ENCODE assay signal across 15 mouse cellular contexts in the genomic region with DNA sequence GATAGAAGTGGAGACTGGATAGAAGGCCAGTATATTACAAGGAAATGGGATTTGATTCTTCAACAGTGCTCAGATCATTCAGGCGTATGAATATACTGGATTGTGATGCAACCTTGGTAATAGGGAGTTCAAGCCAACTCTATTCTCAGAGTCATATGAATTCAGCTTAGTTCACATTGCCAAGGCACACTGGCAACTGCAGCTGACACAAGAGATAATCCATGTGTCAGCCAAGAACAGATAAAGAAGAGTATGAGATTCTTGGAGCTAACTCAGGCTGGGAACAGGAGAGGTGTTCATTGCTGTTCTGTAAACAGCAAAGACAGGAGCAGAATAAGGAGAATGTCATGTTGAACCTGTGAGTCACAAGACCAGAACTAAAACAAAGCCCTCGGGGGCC.
DNase-seq lines count a peak whose midpoint lies in the region; TF ChIP-seq lines count a peak whose summit lies in the region.
"Had no signal": no experiment of that assay in that cellular context is flagged by ENCODE, and none has a peak within 500 bp of the region (broad histone marks: within the 10 kb centered on the region; RNA-seq: fewer than 3 reads in every experiment).

No protein-coding gene starts in this region.

- no peaks in the 10 kb centered on the region for H3K36me3 ChIP-seq in myocyte (ENCODE audit: control insufficient read depth, insufficient read depth)
- H3K36me3 ChIP-seq: limb, embryonic 12.5 days; midbrain, embryonic 10.5 days; neural tube, embryonic 12.5 days had no signal

- intact Hi-C loops in gastrocnemius, postnatal 14 days (cut with DNase I; ENCODE audit: low total_unique reads): no loop called here

- no peak overlapping the region for H3ac ChIP-seq in myocyte (ENCODE audit: control insufficient read depth, insufficient read length)

- peak overlapping the region; percentile 12 for H3K4me2 ChIP-seq in myocyte (ENCODE audit: low read depth)
- H3K4me2 ChIP-seq: neural tube, embryonic 12.5 days had no signal

- no peak for TF ChIP-seq POLR2A in myocyte (IDR thresholded peaks at IDR 0.05; ENCODE audit: insufficient read length, low read depth)

- no peaks in the 10 kb centered on the region for H3K27me3 ChIP-seq in myocyte (ENCODE audit: control insufficient read depth, insufficient read depth, insufficient read length)
- H3K27me3 ChIP-seq: limb, embryonic 12.5 days; neural tube, embryonic 12.5 days had no signal

- no peaks in the 10 kb centered on the region for H3K79me2 ChIP-seq in myocyte (ENCODE audit: control insufficient read depth, insufficient read depth)

- DNase-seq in cerebellum, postnatal 10 days: peak; percentile 11 to 30
- DNase-seq in cerebellum, adult 8-10 months: no peak
- peak; percentile 6 to 23 for DNase-seq in lung, adult 18-20 months
- no peak for DNase-seq in lung, postnatal 4 days
- DNase-seq in gastrocnemius, postnatal 14 days: peak; percentile 17
- no peak for DNase-seq in adrenal gland, postnatal 10 days
- no peak for DNase-seq in spleen, adult 18-20 months
- DNase-seq: adrenal gland, postnatal 36 days; cerebellum, postnatal 36 days; kidney, adult 2 months; thymus, adult 2 months had no signal

- no peak overlapping the region for H3K4me3 ChIP-seq in myocyte
- H3K4me3 ChIP-seq: limb, embryonic 12.5 days; midbrain, embryonic 10.5 days; neural tube, embryonic 12.5 days had no signal

TF ChIP-seq in myocyte, 11 proteins besides CTCF, POLR2A, EP300 and RAD21:
- TF ChIP-seq CEBPB (IDR thresholded peaks at IDR 0.05; ENCODE audit: insufficient read depth, poor library complexity, severe bottlenecking) (peak; percentile 74; the same call in 1 of the 2 replicates), USF1 (IDR thresholded peaks at IDR 0.05; ENCODE audit: low read depth) (no peak), MYOD1 (IDR thresholded peaks at IDR 0.05; ENCODE audit: control insufficient read depth in 1 of 3, insufficient read length in 2 of 3, low read depth in 2 of 3) (peak; percentile 35 to 74 (median 60)), MAX (IDR thresholded peaks at IDR 0.05; ENCODE audit: low read depth) (no peak), TCF12 (IDR thresholded peaks at IDR 0.05; ENCODE audit: insufficient read depth, poor library complexity, severe bottlenecking) (no peak), MYOG (IDR thresholded peaks at IDR 0.05; ENCODE audit: control insufficient read depth in 1 of 3, insufficient read depth in 1 of 3, insufficient read length in 2 of 3, low read depth in 2 of 3) (peak in 1 of 3 experiments; percentile 57), TCF3 (IDR thresholded peaks at IDR 0.05; ENCODE audit: insufficient read length, low read depth) (no peak), REST (IDR thresholded peaks at IDR 0.05; ENCODE audit: insufficient read depth, insufficient read length) (no peak), POLR2AphosphoS2 (IDR thresholded peaks at IDR 0.05; ENCODE audit: insufficient read length, low read depth) (no peak), SRF (IDR thresholded peaks at IDR 0.05; ENCODE audit: control insufficient read depth, insufficient read length, low read depth) (no peak), E2F4 (IDR thresholded peaks at IDR 0.05; ENCODE audit: insufficient read depth) (no peak)

Comparison
In these comparisons a context has a peak if more than half of its experiments do, and no peak if none do; other contexts are left out.
1. DNase-seq: peak in cerebellum, postnatal 10 days (2 of 2), lung, adult 18-20 months (2 of 2) and gastrocnemius, postnatal 14 days (single experiment); none in cerebellum, adult 8-10 months (single experiment), lung, postnatal 4 days (0 of 2), adrenal gland, postnatal 10 days (single experiment) and spleen, adult 18-20 months (0 of 2).